ENCODE assay signal across 8 mouse cellular contexts in the genomic region with DNA sequence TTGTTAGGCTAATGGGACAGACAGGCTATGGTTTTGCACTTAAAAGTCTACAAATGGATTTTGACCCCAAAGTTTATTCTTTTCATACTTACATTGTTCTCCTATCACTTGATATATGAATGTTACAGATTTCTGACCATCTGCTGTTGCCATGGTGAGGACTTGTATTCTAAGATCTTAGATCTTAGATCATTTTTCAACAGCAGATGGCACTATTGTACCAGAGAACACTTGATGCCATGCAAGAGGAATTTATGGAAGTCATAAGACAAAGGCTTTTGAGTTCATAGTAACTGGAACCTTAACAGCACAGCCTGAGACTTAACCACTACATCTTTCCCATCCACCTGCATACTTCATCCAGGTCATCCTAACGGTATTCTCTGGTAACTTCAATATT. TPM values are rescaled to one million over a fixed set of nuclear protein-coding genes. Genes with fewer than 3 reads are reported as not detected.
DNase-seq lines count a peak whose midpoint lies in the region; ATAC-seq and TF ChIP-seq lines count a peak whose summit lies in the region.

No protein-coding gene starts in this region.

- no peaks in the 10 kb centered on the region for H3K27me3 ChIP-seq in liver, adult 2 months (ENCODE audit: control insufficient read depth, insufficient read depth, low read length)
- no peaks in the 10 kb centered on the region for H3K27me3 ChIP-seq in liver, embryonic 11.5 days (replicated peaks; ENCODE audit: control insufficient read depth, insufficient read depth, low read length)
- no peaks in the 10 kb centered on the region for H3K27me3 ChIP-seq in intestine, embryonic 16.5 days (replicated peaks; ENCODE audit: control insufficient read depth, insufficient read depth, low read length)

- WGBS in liver, adult 2 months = 2% methylated on average over 1 of the region's 1 CpGs
- WGBS in liver, embryonic 11.5 days = 56% methylated on average over 1 of the region's 1 CpGs
- 50% methylated on average over 1 of the region's 1 CpGs for WGBS in intestine, embryonic 16.5 days

- no peak overlapping the region for H3K4me2 ChIP-seq in liver, embryonic 11.5 days
- H3K4me2 ChIP-seq in intestine, embryonic 16.5 days (ENCODE audit: low read depth, low read length) = no peak overlapping the region

- H3K27ac ChIP-seq in liver, adult 2 months (replicated peaks; ENCODE audit: insufficient read depth, low read depth, low read length) = no peak overlapping the region
- no peak overlapping the region for H3K27ac ChIP-seq in liver, embryonic 11.5 days (ENCODE audit: low read depth, low read length)
- H3K27ac ChIP-seq in intestine, embryonic 16.5 days (ENCODE audit: low read length) = no peak overlapping the region

- no peak overlapping the region for H3K4me3 ChIP-seq in liver, adult 2 months (ENCODE audit: insufficient read depth, low read depth, low read length)
- H3K4me3 ChIP-seq in liver, embryonic 11.5 days (ENCODE audit: low read depth, low read length) = no peak overlapping the region
- H3K4me3 ChIP-seq in intestine, embryonic 16.5 days (ENCODE audit: low read length) = no peak overlapping the region

- H3K9ac ChIP-seq in liver, adult 2 months (ENCODE audit: low read depth, low read length) = no peak overlapping the region
- no peak overlapping the region for H3K9ac ChIP-seq in liver, embryonic 11.5 days (ENCODE audit: low read depth, low read length)
- no peak overlapping the region for H3K9ac ChIP-seq in intestine, embryonic 16.5 days (ENCODE audit: low read depth, low read length)

- DNase-seq in cerebellum, adult 18-20 months = peak; percentile 19 to 24
- DNase-seq in liver, adult 2 months (ENCODE audit: extremely low read depth, low read depth, low spot score) = peak; percentile 79
- DNase-seq in liver, embryonic 11.5 days (ENCODE audit: low spot score) = no peak
- DNase-seq in cerebellum, adult 9-10 months = peak; percentile 84
- peak; percentile 71 for DNase-seq in retina, adult 2 months (ENCODE audit: low read depth, low spot score)
- DNase-seq in spleen, postnatal 10 days (ENCODE audit: low spot score in 2 of 2) = no peak

- peaks cover 13% of the 10 kb centered on the region for H3K36me3 ChIP-seq in liver, adult 2 months (ENCODE audit: control insufficient read depth, insufficient read depth, low read length)
- H3K36me3 ChIP-seq in liver, embryonic 11.5 days (ENCODE audit: control insufficient read depth, insufficient read depth, low read length) = peaks cover 11% of the 10 kb centered on the region
- no peaks in the 10 kb centered on the region for H3K36me3 ChIP-seq in intestine, embryonic 16.5 days (ENCODE audit: control insufficient read depth, insufficient read depth, low read length)

- TF ChIP-seq CTCF in liver, adult 2 months (IDR thresholded peaks at IDR 0.05; ENCODE audit: low read depth, low read length) = no peak

- H3K4me1 ChIP-seq in liver, adult 2 months (ENCODE audit: control insufficient read depth, insufficient read depth, low read length) = peaks cover 13% of the 10 kb centered on the region
- H3K4me1 ChIP-seq in liver, embryonic 11.5 days (replicated peaks; ENCODE audit: control insufficient read depth, insufficient read depth, low read length) = peaks cover 19% of the 10 kb centered on the region
- peaks cover 19% of the 10 kb centered on the region for H3K4me1 ChIP-seq in intestine, embryonic 16.5 days (ENCODE audit: control insufficient read depth, insufficient read depth, low read length)

- no peak for ATAC-seq in cerebellum, adult (ENCODE audit: insufficient number of reproducible peaks, low FRiP score, low TSS enrichment)
- ATAC-seq in liver, embryonic 11.5 days (replicated peaks; ENCODE audit: low FRiP score) = no peak
- 0 out of 2 replicates have a peak, but pooled peaks have one; percentile 9 for ATAC-seq in intestine, embryonic 16.5 days

- peaks cover 3% of the 10 kb centered on the region; the same call in 1 of the 2 replicates for H3K79me2 ChIP-seq in liver, adult 2 months (ENCODE audit: control insufficient read depth, insufficient read depth, low read length)

- TF ChIP-seq POLR2A in liver, adult 2 months (IDR thresholded peaks at IDR 0.05; ENCODE audit: extremely low read depth, insufficient read depth, low read length) = no peak

- H3K9me3 ChIP-seq in liver, embryonic 11.5 days (ENCODE audit: control insufficient read depth, low read length) = no peaks in the 10 kb centered on the region
- H3K9me3 ChIP-seq in intestine, embryonic 16.5 days (ENCODE audit: control insufficient read depth, low read length) = no peaks in the 10 kb centered on the region

RNA-seq across cellular contexts. Expression of a gene that starts 2.0 kb away (rescaled TPM):
- 17.0 and 19.1 TPM in 2 replicates for total RNA-seq in liver, adult 2 months (2014; rRNA removed)
- polyA plus RNA-seq in liver, adult 2 months (2012; rRNA removed) = 13.7 and 14.0 TPM in 2 replicates
- polyA plus RNA-seq in liver, embryonic 11.5 days (2014; fragmentation: Nextera tagmentation; extraction: Ambion mirVana) = 7.2 and 9.4 TPM in 2 replicates
- 13.2 and 15.9 TPM in 2 replicates for polyA plus RNA-seq in intestine, embryonic 16.5 days (2015; fragmentation: Nextera tagmentation; extraction: Ambion mirVana)

RNA-seq across cellular contexts. Expression of a gene that starts 33.5 kb away (rescaled TPM):
- 44.3 and 57.3 TPM in 2 replicates for total RNA-seq in liver, adult 2 months (2014; rRNA removed)
- 151 and 152 TPM in 2 replicates for polyA plus RNA-seq in liver, adult 2 months (2012; rRNA removed)
- 271 and 278 TPM in 2 replicates for polyA plus RNA-seq in liver, embryonic 11.5 days (2014; fragmentation: Nextera tagmentation; extraction: Ambion mirVana)
- polyA plus RNA-seq in intestine, embryonic 16.5 days (2015; fragmentation: Nextera tagmentation; extraction: Ambion mirVana) = 346 and 352 TPM in 2 replicates

RNA-seq across cellular contexts. Expression of a gene that starts 52.7 kb away (rescaled TPM):
- 0.87 and 0.92 TPM in 2 replicates for total RNA-seq in liver, adult 2 months (2014; rRNA removed)
- polyA plus RNA-seq in liver, adult 2 months (2012; rRNA removed) = 0.48 and 0.57 TPM in 2 replicates
- polyA plus RNA-seq in liver, embryonic 11.5 days (2014; fragmentation: Nextera tagmentation; extraction: Ambion mirVana) = 0.43 and 0.49 TPM in 2 replicates
- polyA plus RNA-seq in intestine, embryonic 16.5 days (2015; fragmentation: Nextera tagmentation; extraction: Ambion mirVana) = 1.5 TPM in 2 replicates

RNA-seq across cellular contexts. Expression of a gene that starts 52.9 kb away (rescaled TPM):
- 11.5 and 20.0 TPM in 2 replicates for total RNA-seq in liver, adult 2 months (2014; rRNA removed)
- 8.9 and 9.4 TPM in 2 replicates for polyA plus RNA-seq in liver, adult 2 months (2012; rRNA removed)
- 88.3 and 92.2 TPM in 2 replicates for polyA plus RNA-seq in liver, embryonic 11.5 days (2014; fragmentation: Nextera tagmentation; extraction: Ambion mirVana)
- 50.2 and 52.3 TPM in 2 replicates for polyA plus RNA-seq in intestine, embryonic 16.5 days (2015; fragmentation: Nextera tagmentation; extraction: Ambion mirVana)

Comparison
In these comparisons a context has a peak if more than half of its experiments do, and no peak if none do; other contexts are left out.
1. DNase-seq: peak in cerebellum, adult 18-20 months (2 of 2), liver, adult 2 months (single experiment), cerebellum, adult 9-10 months (single experiment) and retina, adult 2 months (single experiment); none in liver, embryonic 11.5 days (single experiment) and spleen, postnatal 10 days (0 of 2).